Mouse (Mus musculus) hindlimb bud, embryonic 11.5 days (tissue): ENCODE measurements around the gene Il22ra1.
"Not testable (repeated sequence)": the region's sequence is repeated elsewhere in the genome, so short reads cannot be mapped to it uniquely, and the experiment has no call there.

ENCODE experiments used
- DNase-seq: peaks from one replicate; pipeline ENCODE4 v3.0.0-alpha.2; 2012; ENCODE audit warnings: low read depth, low spot score; ENCODE audit errors: extremely low spot score

Gene Il22ra1

DNA sequence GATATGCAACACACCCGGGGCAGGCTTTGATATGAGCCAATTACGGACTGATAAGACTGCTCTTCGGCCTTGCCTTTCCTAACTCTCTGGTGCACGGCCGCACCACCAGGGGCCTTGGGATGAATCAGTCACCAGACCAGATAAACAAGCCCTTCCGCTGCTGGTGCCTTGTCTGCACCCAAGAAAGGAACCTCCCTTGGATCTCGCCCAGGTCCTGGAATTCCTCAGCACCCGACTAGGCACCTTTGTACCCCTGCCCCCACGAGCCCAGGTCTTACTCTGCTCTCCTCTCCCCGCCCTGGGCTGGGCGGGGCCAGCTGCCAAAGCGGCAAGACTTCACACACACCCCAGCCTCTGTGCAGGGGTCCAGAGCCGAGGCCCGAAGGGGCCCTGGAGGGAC is at the start of gene Il22ra1:
Gene Il22ra1 (plus strand): TSS at position 356 of the 400 bp plus-strand sequence.
- no peak for DNase-seq

DNA sequence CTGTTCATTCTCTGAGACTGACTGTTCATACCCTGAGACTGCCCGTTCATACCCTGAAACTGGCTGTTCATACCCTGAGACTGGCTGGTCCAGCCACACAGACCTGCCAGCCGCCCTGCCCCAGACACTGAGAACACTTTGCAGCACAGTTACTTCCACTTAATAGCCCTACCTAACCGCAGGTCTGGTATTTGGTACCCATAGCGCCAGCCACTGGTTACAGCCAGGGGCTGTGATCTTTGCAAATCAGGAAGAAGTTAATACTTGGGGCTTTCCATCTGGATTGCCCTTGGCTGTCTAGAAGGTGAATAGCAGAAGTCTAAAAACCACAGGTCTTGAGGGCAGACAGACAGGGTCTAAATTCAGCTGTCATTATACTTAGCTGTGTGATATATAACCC is 48.7 kb upstream of the Il22ra1 start:
- no peak for DNase-seq

DNA sequence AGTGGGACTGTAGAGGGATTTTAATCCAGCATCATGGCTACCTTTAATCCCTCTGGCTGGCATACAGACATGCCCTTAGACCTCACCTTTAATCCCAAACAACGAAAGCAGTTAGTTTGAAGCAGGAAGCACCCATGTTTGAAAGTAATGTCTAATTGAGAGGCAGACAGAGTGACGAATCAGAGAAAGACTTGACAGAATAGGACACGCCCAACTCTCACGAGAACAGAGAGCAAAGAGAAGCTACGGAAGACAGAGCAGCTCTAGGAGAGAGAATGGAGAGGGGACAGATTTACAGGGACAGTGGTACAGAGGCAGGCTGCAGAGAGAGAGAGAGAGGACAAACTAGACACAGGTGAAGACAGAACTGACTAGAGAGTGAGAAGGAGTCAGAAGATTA is 46.2 kb upstream of the Il22ra1 start:
- no peak for DNase-seq

DNA sequence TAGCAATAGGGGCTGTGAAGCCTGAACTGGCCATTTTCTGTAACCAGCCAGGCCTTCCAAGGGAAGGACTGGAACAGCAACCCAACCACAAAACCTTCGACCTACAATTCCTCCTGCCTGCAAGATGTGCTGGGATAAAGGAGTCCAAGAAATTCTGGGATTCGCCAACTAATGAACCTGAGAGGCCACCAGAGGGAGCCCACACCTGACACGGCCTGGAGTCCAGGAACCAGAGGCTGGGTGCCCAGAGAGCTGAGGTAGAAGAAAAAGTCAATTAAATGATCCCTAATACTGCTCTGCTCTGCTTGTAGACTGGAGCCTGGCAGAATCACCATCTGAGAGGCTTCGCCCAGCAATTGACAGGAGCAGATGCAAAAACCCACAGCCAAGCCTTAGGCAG is 44.4 kb upstream of the Il22ra1 start:
- no peak for DNase-seq

DNA sequence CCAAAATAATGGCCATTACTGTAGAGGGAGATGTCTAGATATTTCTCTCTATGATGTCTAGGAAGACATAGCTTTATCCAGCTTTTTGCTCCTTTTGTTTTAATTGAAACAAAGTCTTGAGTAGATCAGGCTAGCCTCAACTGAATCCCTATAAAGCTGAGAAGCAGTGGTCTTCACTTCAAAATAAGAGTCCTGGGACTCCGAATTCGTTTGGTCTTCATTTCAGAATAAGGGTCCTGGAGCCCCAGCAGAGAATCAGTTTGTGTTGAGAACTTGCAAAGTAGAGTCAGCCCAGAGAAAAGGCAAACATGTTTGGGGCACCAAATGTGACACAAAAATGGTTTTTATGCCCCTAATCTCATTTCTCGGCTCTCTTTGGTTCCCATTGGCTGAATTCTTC is 43.2 kb upstream of the Il22ra1 start:
- no peak for DNase-seq

DNA sequence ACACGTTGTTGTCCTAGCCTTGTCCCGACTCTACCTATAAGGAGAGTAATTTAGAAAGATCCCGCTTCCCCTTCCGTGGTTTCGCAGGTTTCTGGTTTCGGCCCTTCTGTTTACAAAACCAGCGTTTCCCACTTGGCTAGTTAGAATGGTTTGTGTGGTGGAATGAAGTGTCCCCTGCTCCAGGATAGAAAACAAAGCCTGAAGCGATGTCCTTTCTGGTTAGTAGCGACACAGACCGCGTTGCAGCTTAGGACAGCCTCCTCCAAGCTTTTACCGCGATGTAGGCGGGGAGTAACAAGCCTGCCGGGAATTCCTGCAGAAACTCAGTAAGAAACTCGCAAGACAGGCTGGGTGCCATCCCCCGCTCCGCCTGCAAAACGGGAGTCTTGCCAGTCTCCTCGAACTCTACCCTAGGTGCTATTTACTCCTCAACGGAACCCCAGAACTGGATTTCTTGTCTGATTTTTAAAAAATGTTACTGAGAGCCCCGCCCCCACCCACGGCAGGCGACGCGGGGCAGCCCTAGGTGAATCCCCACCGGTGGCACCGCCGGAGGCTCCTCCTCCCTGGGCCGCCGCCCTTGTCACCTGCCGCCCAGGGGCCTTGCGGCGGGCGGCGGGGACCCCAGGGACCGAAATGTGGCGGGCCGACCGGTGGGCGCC is 41.9 kb upstream of the Il22ra1 start, which contains the start of gene Ifnlr1:
Gene Ifnlr1 (plus strand): TSS at position 382 of the 662 bp plus-strand sequence.
- no peak for DNase-seq

DNA sequence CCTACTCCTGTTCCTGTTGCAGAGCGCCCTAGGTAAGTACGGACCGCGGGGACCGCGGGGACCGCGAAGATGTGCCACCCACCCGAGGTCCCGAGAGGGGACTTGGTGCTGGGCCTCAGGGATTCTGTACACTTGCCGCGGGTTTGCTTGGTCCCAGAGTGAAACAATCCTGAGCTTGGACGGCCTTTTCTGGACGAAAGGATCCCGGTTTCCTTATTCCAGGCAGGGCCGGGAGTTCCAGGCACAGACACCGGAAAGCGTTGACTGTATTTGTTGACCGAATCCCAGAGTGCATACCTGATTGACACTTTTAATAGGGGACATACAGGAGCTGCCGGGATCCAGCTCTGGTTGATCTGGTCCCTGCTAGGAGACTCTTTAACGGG is 41.4 kb upstream of the Il22ra1 start:
- no peak for DNase-seq

DNA sequence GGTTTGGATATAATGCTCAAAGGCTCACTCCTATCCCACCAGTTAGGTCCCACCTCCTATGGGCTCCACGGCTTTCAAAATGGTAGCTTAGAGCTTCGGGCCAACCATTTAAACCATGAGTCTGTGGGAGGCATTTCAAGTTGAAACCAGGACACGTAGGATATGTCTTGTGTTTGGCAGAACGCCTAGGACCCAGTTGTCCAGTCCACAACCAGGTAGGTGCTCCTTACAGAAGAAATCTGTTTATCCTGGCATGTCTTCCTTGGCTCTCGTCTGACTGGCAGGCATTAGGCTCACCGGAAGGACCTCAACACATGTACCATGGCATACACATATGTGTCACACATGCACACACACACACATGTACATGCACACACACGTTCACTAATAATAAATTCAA is 38.2 kb upstream of the Il22ra1 start:
- DNase-seq: no peak

DNA sequence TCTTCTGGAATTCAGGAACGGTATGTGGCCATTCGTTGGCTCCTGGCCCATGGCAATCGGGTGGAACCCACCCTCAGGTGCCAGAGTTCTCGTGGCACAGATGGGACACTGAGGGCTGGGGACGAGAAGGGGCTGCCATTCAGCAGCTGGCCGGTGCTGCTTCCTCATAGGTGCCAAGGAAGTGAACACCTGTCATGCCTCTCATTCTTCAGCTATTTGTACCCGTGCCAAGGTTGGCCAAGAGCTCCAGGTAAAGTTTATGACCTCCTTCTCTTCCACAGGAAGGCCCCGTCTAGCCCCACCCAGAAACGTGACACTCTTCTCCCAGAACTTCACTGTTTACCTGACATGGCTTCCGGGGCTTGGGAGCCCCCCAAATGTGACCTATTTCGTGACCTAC is 37.7 kb upstream of the Il22ra1 start:
- no peak for DNase-seq

DNA sequence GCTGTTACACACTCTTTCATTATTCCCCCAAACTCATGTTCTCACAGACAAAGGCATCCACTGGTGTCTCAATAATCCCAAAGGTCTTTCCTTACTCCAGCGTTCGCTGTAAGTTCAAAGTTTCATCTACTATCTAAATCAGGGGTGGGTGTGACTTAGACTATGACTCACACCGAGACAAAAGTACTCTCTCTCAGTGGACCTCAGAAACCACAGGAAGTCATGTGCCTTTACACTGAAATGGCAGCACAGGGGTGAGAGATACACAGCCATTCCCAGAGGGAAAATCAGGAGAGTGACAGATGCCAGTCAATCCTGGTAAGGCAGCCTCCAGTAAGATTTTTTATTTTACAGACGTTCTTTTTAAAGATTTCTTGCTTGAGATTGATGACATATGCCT is 35.1 kb upstream of the Il22ra1 start:
- DNase-seq: no peak

DNA sequence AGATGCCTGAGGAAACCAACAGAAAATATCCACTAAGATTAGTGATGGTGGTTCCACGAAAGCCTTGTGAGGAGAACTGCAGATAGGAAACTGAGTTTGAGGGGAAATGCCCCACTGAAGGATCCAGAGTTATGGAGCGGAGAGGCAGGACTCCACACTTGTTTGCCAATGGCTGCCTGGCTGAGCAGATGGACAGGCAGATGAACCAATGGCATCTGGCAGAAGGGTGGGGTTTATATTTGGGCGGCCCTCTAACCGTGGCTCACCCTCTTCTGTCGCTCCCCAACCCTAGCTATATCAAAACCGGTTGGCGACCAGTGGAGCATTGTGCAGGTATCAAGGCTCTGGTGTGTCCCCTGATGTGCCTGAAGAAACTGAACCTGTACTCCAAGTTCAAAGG is 29.5 kb upstream of the Il22ra1 start:
- no peak for DNase-seq

DNA sequence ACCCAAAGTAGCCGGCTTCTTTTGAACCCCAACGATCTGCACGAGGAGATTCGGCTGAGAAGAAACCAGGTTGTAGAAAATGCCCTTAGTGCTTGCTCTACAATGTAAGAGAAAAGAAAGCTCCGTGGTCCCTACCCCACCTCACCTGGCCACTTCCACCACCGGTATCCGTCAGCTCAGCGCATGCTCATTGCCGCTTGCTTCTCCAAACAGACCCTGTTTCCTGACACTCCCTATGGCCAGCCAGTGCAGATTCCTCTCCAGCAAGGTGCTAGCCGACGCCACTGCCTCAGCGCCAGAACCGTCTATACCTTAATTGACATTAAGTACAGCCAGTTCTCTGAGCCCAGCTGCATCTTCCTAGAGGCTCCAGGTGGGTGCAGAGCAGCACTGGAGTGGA is 24.5 kb upstream of the Il22ra1 start:
- DNase-seq: no peak

DNA sequence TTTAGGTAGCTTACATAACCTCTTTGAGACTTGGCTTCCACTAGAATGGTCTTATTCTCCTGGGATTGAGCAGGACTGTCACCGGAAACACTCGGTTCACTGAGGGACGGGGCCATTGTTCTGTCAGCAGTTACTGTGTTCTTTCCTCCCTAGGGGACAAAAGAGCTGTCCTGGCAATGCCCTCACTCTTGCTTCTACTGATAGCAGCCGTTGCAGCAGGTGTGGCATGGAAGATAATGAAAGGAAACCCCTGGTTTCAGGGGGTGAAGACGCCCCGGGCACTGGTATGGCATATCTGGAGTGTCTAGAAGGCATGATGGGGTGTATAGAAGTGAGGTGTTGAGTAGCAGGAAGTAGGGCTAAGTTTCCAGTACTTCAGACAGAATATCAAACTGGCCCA is 24.0 kb upstream of the Il22ra1 start:
- DNase-seq: no peak

DNA sequence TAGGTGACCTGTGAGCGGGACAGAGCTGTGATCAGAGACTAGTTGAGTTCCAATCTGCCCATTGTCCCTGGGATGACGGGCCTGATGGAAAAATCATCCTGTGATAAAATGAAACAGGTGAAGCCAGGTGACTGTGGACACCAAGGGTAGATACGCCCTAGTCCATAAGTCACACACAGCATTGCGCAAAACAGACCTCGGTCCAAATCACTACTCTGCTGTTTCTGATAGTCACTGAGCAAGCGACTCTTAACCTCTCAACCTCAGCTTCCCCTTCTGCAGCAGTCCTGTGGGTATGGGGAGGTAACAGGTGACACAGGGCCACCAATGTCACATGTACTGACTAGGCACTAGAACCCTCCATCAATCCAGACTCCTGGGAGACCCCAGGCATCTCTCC is 21.9 kb upstream of the Il22ra1 start:
- no peak for DNase-seq

DNA sequence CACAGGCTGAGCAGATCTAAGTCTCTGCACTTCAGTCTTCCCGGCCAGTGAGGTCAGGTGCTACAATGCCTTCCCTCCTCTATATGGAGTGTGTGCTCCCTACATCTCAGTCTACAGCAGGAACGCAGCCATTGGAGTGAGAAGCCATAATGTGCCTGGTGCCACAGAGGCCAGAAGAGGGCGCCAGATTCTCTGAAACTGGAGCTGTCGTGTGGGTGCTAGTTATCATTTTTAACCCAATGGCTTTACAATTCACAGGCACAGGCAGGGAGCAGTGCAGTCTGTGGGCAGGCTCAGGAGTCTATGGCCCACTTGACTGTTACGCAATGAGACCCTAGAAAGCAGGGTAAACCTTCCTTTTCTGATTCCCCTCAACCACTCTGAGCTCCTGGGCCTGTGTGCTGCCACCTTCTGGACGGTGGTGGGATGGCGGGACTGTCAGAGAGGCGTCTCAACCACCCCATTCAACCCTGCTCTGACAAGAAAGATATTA is 18.9 kb upstream of the Il22ra1 start:
- DNase-seq: peak; percentile 42

DNA sequence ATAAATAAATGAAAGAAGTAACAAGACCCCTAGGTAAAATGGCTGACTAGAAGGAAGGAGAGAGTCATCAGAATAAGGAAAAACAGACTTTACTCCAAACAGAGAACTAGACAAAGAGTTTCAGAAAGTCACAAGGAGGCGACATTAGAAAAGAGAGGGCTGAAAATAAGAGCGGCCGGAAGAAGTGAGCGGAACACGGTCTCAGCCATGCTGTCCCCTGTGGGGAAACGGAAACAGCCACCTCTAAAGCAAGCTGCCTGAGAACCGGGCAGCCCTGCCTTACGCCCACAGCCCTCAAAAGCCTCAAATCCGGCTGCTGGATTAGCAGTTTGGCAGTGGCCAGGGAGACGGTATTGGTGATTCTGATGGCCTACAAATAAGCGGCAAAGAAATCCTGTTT is 18.4 kb upstream of the Il22ra1 start:
- no peak for DNase-seq

DNA sequence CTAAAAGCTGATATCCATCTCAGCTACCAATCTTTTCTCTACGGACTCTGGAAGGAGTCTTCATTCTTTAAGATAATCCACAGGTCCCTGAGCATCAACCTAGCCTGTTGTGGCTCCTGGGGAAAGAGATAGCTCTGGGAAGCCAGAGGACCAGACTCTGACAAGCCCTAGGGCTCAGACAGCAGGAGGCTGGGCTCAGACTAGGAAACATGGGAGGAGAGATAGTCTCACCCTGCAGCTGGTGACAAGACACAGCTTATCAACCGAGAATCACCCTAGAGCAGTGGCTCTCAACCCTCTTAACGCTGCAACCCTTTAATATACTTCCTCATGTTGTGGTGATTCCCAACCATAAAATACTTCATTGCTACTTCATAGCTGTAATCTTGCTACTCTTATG is 17.6 kb upstream of the Il22ra1 start:
- DNase-seq: no peak

DNA sequence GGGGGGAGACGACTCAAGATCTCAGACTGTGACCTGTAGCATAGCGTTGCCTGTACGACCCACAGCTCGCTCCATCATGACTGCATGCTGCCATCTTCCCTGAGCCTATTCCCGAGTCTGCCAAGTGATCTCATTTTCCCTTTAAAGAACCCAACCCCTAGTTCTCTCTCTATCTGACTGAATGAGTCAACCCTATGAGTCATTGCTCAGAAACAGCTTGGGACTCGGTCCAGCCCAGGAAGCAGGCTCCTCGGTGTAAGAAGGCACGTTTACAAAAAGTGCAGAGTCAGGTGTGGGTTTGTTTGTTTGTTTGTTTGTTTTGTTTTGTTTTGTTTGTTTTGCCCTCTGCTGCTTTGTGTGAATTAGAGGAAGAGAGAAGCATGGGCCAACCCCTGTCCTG is 13.2 kb upstream of the Il22ra1 start:
- DNase-seq: no peak

DNA sequence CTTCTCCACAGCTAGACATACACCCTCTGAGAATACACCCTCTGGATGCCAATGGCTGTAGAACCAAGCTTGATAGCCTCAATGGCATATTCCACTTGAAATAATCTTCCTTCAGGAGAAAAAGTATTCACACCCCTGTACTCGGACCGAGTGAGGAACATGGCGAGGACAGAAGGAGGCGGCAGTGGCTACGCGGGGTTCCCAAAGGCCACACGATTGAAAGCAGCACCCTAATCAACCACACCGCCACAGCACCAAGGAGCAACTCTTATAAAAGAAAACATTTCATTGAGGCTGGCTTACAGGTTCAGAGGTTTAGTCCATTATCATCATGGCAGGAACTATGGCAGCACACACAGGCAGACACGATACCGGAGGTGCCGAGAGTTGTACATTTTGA is 11.5 kb upstream of the Il22ra1 start:
- not testable (repeated sequence) for DNase-seq

DNA sequence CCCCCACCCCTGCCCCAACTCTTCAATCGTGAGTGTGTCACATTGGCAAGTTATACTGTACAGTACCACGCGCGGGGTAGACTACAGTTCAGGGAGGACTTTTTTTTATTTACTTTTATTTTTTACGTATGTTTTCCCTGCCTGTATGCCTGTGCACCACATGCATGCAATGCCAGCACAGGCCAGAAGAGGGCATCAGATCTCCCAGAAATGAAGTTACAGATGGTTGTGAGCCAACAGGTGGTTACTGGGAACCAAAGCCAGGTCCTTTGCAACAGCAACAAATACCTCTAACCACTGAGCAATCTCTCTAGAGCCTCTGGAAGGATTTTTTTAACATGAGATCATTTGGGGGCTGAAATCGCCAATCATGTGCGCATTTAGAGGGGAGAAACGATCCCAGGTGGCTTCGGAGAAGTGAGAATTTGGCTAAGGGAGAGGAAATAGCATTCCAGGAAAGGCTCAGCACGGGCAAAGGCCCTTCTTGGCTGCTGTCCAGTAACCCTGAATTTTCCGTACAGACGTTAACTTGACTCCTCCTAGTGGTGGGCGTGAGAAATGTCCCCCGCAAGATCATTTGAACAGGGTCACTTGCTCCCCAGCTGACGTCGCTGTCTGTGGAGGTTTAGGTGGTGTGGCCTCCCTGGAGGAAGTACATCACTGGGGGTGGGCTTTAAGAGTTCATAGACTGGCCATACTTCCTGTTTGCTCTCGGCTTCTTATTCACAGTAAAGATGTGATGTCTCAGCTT is 5.3 kb upstream of the Il22ra1 start:
- no peak for DNase-seq

DNA sequence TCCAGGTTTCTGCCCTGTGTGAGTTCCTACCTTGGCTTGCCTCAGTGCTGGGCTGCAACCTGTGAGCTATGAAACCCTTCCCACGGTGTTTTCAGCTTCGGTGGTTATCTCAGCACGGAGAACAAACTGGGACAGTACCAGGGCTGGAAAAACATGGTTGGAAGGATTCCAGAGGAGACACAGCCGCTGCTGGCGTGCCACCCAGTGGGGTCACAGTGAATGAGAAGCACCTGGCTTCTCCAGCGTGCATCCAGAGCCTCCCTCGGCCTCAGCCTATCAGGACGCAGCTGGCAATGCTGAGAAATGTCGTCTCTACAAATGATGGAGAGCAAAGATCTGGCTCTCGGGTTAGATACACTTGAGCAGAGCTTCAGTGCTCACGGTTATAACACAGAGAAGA is 1.6 kb upstream of the Il22ra1 start:
- DNase-seq: no peak

DNA sequence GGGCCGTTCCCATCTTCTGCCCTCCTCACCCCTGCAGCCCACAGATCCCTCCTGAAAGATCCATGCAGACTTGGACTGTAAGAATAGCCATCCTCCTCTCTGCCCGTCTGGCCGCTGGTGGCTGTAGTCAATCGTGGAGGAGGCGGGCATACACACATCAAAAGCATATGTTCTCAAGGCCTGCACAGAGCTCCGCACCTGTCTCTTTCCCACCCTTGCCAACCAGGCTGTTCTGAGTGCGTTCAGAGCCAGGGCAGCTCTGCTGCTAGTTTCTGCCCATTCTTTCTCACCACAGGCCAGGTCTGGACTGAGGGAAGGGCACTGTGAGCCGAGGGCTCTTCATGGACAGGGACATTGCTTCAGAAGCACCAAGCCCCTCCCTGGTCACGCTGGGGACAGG is 2.2 kb downstream of the Il22ra1 start:
- no peak for DNase-seq

DNA sequence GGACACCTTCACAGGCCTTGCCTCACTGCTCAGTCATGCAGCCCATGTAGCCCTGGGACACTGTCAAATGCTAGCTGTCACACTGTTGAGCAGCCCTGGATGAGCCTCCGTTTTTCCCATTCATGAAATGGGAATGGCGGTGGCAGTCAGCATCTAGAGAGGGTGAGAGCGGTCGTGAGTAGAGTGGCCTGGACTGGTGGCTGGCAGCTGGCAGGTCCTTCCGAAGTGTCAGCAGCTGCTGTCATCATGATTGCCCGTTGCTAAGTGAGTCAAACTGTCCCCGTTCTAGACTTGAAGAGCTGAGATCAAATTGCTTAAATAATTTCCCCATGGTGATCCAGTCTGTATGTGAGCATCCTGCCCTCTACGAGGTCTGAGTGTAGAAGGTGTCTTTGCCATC is 3.0 kb downstream of the Il22ra1 start:
- no peak for DNase-seq
